Mouse (Mus musculus) liver, embryonic 16.5 days (tissue): ENCODE measurements around the gene Lrch4. TPM values are rescaled to one million over a fixed set of nuclear protein-coding genes. Genes with fewer than 3 reads are reported as not detected.

Experiments used
- ATAC-seq: fragments of 200-750 bp; cut with Nextera tagmentation; 2 replicates; pipeline ENCODE4 v1.8.0; 2017; ENCODE audit warnings: low read depth, mild to moderate bottlenecking, moderate number of reproducible peaks, moderate library complexity
- H3K27ac ChIP-seq: fragments of 300-500 bp; sonication (generic); 2 replicates; pipeline ENCODE4 v1.5.1; 2014; ENCODE audit warnings: mild to moderate bottlenecking, low read length
- H3K27me3 ChIP-seq: fragments of 300-500 bp; sonication (generic); 2 replicates; pipeline ENCODE4 v1.6.1; 2014; ENCODE audit warnings: low read depth, low read length, mixed read lengths; ENCODE audit not compliant: control insufficient read depth, insufficient read depth
- H3K36me3 ChIP-seq: fragments of 300-500 bp; sonication (generic); 2 replicates; pipeline ENCODE4 v1.6.1; 2014; ENCODE audit warnings: mild to moderate bottlenecking; ENCODE audit not compliant: control insufficient read depth, insufficient read depth
- H3K4me1 ChIP-seq: fragments of 300-500 bp; sonication (generic); 2 replicates; pipeline ENCODE4 v1.6.1; 2014; ENCODE audit warnings: low read depth, low read length, mixed read lengths; ENCODE audit not compliant: control insufficient read depth
- H3K4me2 ChIP-seq: fragments of 300-500 bp; sonication (generic); 2 replicates; pipeline ENCODE4 v1.6.1; 2014; ENCODE audit warnings: low read depth, low read length, mixed read lengths
- H3K4me3 ChIP-seq: fragments of 300-500 bp; sonication (generic); 2 replicates; pipeline ENCODE4 v1.5.1; 2014; ENCODE audit warnings: low read depth, mild to moderate bottlenecking, low read length
- H3K9ac ChIP-seq: fragments of 300-500 bp; sonication (generic); 2 replicates; pipeline ENCODE4 v1.6.1; 2014; ENCODE audit warnings: low read depth, low read length
- H3K9me3 ChIP-seq: fragments of 300-500 bp; sonication (generic); replicated peaks from 2 replicates; pipeline ENCODE4 v1.6.1; 2016; ENCODE audit warnings: low read length; ENCODE audit not compliant: control insufficient read depth
- WGBS: fragments of 180-500 bp; shearing (Covaris S2); extraction: QIAGEN DNeasy Blood & Tissue Kit; methylation state at CpG from one replicate; pipeline ENCODE4 v1.1.7; 2014; ENCODE audit not compliant: insufficient replicate concordance; 5-methylcytosine and 5-hydroxymethylcytosine counted together
- polyA plus RNA-seq: library from polyadenylated mRNA; unstranded; fragments of >200 nt; fragmentation: Nextera tagmentation; extraction: Ambion mirVana; gene quantifications from 2 replicates; pipeline ENCODE4 v1.2.1, GENCODE M21; 2015

Gene Lrch4
- polyA plus RNA-seq, 1 experiment from 2014 or later, result 25.1 TPM

GRCm38 (mm10) chr5:137673015-137673414, 44.1 kb downstream of the Lrch4 start:
- peak; percentile 81 for ATAC-seq
- Histone ChIP-seq H3K4me2 (peak overlapping the region; percentile 51), H3K36me3 (peaks cover 11% of the 10 kb centered on the region)

GRCm38 (mm10) chr5:137674786-137675185, 45.9 kb downstream of the Lrch4 start:
- no peak for ATAC-seq
- H3K4me2 ChIP-seq, result no peak overlapping the region
- H3K4me3 ChIP-seq, result no peak overlapping the region
- H3K4me1 ChIP-seq, result peaks cover 52% of the 10 kb centered on the region
- no peaks in the 10 kb centered on the region for H3K9me3 ChIP-seq
- peaks cover 11% of the 10 kb centered on the region for H3K36me3 ChIP-seq
- H3K27me3 ChIP-seq, result no peaks in the 10 kb centered on the region
- 85% methylated on average over 8 of the region's 8 CpGs for WGBS
- H3K27ac ChIP-seq, result peak overlapping the region; percentile 22; the same call in 1 of the 2 replicates
- H3K9ac ChIP-seq, result no peak overlapping the region; the same call in 1 of the 2 replicates

More at GRCm38 (mm10) chr5:137673015-137673414, 44.1 kb downstream of the Lrch4 start:
- H3K4me3 ChIP-seq, result no peak overlapping the region; the same call in 1 of the 2 replicates
- no peaks in the 10 kb centered on the region for H3K27me3 ChIP-seq
- H3K4me1 ChIP-seq, result peaks cover 52% of the 10 kb centered on the region
- H3K9me3 ChIP-seq, result no peaks in the 10 kb centered on the region
- WGBS, result 31% methylated on average over 6 of the region's 6 CpGs
- H3K27ac ChIP-seq, result peak overlapping the region; percentile 75
- H3K9ac ChIP-seq, result peak overlapping the region; percentile 32

GRCm38 (mm10) chr5:137677859-137678258, 48.9 kb downstream of the Lrch4 start:
- Histone ChIP-seq H3K27ac (no peak overlapping the region), H3K4me2 (no peak overlapping the region), H3K36me3 (peaks cover 23% of the 10 kb centered on the region), H3K27me3 (no peaks in the 10 kb centered on the region), H3K4me1 (peaks cover 43% of the 10 kb centered on the region), H3K4me3 (no peak overlapping the region), H3K9ac (no peak overlapping the region), H3K9me3 (no peaks in the 10 kb centered on the region)
- no peak for ATAC-seq
- 94% methylated on average over 8 of the region's 8 CpGs for WGBS

GRCm38 (mm10) chr5:137678736-137679135, 49.8 kb downstream of the Lrch4 start:
- no peak overlapping the region for H3K27ac ChIP-seq
- peaks cover 23% of the 10 kb centered on the region for H3K36me3 ChIP-seq
- no peak overlapping the region for H3K4me2 ChIP-seq
- 83% methylated on average over 3 of the region's 3 CpGs for WGBS
- H3K9me3 ChIP-seq, result no peaks in the 10 kb centered on the region
- no peak overlapping the region for H3K4me3 ChIP-seq
- peaks cover 35% of the 10 kb centered on the region for H3K4me1 ChIP-seq
- no peaks in the 10 kb centered on the region for H3K27me3 ChIP-seq
- ATAC-seq, result no peak
- no peak overlapping the region for H3K9ac ChIP-seq

- Histone ChIP-seq H3K9me3 (no peaks in the 10 kb centered on the region), H3K4me1 (peaks cover 25% of the 10 kb centered on the region), H3K27me3 (no peaks in the 10 kb centered on the region), H3K27ac (no peak overlapping the region), H3K36me3 (peaks cover 23% of the 10 kb centered on the region), H3K9ac (no peak overlapping the region), H3K4me3 (no peak overlapping the region), H3K4me2 (no peak overlapping the region)
- ATAC-seq, result no peak
- WGBS, result 87% methylated on average over 4 of the region's 4 CpGs
These were observed 50.8 kb downstream of the Lrch4 start for GRCm38 (mm10) chr5:137679726-137680125.

GRCm38 (mm10) chr5:137682526-137682925, 53.6 kb downstream of the Lrch4 start:
- Histone ChIP-seq H3K27ac (no peak overlapping the region), H3K9ac (peak overlapping the region; percentile 40; the same call in 1 of the 2 replicates), H3K27me3 (no peaks in the 10 kb centered on the region), H3K4me1 (peaks cover 36% of the 10 kb centered on the region), H3K4me3 (peak overlapping the region; percentile 88), H3K9me3 (no peaks in the 10 kb centered on the region), H3K36me3 (peaks cover 15% of the 10 kb centered on the region), H3K4me2 (peak overlapping the region; percentile 76)
- ATAC-seq, result no peak
- 90% methylated on average over 6 of the region's 6 CpGs for WGBS

GRCm38 (mm10) chr5:137683388-137684293, 54.7 kb downstream of the Lrch4 start:
- Histone ChIP-seq H3K9me3 (no peaks in the 10 kb centered on the region), H3K27ac (peak overlapping the region; percentile 89), H3K4me2 (peak overlapping the region; percentile 76), H3K9ac (peak overlapping the region; percentile 85), H3K36me3 (peaks cover 12% of the 10 kb centered on the region), H3K27me3 (no peaks in the 10 kb centered on the region), H3K4me1 (peaks cover 41% of the 10 kb centered on the region), H3K4me3 (peak overlapping the region; percentile 88)
- no peak for ATAC-seq
- WGBS, result 4% methylated on average over 28 of the region's 28 CpGs

- no peaks in the 10 kb centered on the region for H3K9me3 ChIP-seq
- peak within 1 kb of the TSS; percentile 85 for H3K9ac ChIP-seq
- H3K27me3 ChIP-seq, result no peaks in the 10 kb centered on the region
- ATAC-seq, result peak; percentile 90
- H3K4me1 ChIP-seq, result peaks cover 41% of the 10 kb centered on the region
- H3K4me3 ChIP-seq, result peak within 1 kb of the TSS; percentile 88
- peak within 1 kb of the TSS; percentile 76 for H3K4me2 ChIP-seq
- WGBS, result under 1% methylated on average over 60 of the region's 62 CpGs
- H3K27ac ChIP-seq, result peak within 1 kb of the TSS; percentile 93
- H3K36me3 ChIP-seq, result peaks cover 12% of the 10 kb centered on the region
These were observed 55.6 kb downstream of the Lrch4 start, which contains the start of gene Agfg2 for GRCm38 (mm10) chr5:137684294-137685123. Gene Agfg2 (minus strand): TSS chr5:137684726.
